Mouse (Mus musculus) liver, postnatal 0 days (tissue): Measurements from ENCODE around the gene 3100002H09Rik.

Experiments
- CTCF ChIP-seq: sonication (generic); IDR thresholded peaks from 2 replicates; pipeline ENCODE4 v1.5.1; 2016; ENCODE audit warnings: antibody characterized with exemption, low read depth
- EP300 ChIP-seq: IDR thresholded peaks from 2 replicates; pipeline ENCODE4 v1.6.1; 2016; ENCODE audit warnings: antibody characterized with exemption, low read depth, mild to moderate bottlenecking

DNA sequence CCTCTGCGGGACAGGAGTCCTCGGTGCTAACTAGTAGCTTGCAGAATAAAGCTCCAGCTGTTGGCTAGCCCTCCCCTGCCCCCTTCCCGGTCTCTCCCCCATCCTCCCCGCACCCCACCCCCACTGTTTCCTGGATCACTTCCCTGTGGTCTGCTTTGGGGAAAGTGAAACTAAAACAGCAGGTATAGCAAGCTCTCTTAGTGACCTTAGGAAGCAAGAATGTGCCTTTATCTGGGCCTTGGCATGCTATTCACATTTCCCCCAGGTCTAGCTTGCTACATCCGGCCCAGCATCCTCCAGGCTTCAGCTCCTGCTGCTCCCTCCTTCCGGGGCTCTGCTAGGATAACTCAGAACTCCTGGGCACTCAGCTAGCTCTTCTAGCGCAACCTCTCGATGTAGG is 36.0 kb upstream of the 3100002H09Rik start:
- TF ChIP-seq CTCF (no peak), EP300 (no peak)
